Mouse (Mus musculus) kidney, adult 2 months (tissue): ENCODE results near the gene Platr17.

Experiments used
- CTCF ChIP-seq: fragments of 200-500 bp; conservative IDR thresholded peaks from 2 replicates; pipeline ENCODE4 v1.5.1; 2011; ENCODE audit warnings: low read depth, mild to moderate bottlenecking, control low read depth, low read length, moderate library complexity, mixed read lengths; ENCODE audit not compliant: insufficient read depth, insufficient read length
- POLR2A ChIP-seq: fragments of 200-500 bp; IDR thresholded peaks from one replicate; pipeline ENCODE4 v1.6.1; 2011; ENCODE audit warnings: low read depth, low read length, control low read depth

- no peak for TF ChIP-seq CTCF
- TF ChIP-seq POLR2A, result no peak
Measured at GRCm38 (mm10) chr17:33918293-33919203, 13.6 kb downstream of the Platr17 start.
